Mouse (Mus musculus) right cerebral cortex, postnatal 36 days (tissue): ENCODE results near the gene Ankrd27.
A peak's percentile ranks its signal among the peaks of the same experiment; 100 is the strongest.

ENCODE experiments used
- DNase-seq, 2 experiments: peaks; one replicate each; pipeline ENCODE4 v3.0.0; 2022; ENCODE audit warnings: low spot score in 2 of 2, mixed read lengths in 1 of 2

The Ankrd27 gene

DNA sequence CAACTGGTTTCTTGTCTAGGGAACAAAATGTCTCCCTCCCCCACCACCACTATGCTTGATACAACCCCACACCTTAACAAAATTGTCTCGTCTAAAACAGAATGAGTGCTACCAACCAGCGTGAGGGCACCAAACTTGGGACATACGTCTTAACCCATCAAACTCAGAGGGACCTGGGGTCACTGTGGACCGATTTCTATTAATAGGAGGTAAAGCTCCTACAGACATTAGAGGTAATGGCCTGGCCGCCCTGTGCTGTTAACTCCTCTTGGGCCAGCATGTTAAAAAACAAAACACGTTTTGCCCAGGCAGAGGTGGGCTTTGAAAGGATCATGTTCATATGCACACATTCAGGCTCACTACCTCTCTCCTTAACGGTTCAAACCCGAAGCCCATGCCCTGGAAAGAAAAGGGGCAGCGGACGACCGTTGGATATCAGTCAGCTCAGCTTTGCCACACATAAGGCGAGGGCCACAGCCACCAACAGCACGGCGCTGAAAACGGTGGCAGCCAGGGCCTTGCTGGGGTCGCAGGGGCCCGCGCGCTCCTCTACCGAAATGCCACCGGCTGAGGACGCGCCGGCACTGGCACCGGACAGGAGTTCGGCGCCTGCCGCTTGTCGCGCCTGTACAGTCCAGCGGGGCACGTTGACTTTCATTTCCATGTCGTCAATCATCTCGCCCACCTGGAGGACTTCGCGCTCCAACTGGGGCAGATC is 1.8 kb upstream of the Ankrd27 start:
- no peak for DNase-seq

DNA sequence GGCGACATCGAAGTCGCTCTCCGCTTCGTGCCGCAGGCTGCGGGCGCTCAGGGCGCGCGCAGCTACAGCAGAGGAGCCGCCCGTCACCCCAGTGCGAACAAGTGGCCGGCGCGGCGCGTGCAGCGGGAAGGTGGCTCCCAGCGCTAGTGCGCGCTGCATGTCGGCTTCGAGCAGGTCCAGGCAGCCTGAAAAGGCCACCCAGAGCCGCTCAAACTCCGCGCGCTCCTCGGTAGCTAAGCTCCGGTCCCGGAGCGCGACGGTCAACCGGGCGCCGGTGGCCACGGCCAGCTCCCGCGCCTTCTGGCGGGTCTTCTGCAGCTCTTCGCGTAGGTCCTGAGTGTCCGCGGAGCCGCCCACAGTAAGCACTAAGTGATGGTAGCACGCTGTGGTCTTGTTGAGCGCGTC is 1.3 kb upstream of the Ankrd27 start:
- DNase-seq, result no peak

DNA sequence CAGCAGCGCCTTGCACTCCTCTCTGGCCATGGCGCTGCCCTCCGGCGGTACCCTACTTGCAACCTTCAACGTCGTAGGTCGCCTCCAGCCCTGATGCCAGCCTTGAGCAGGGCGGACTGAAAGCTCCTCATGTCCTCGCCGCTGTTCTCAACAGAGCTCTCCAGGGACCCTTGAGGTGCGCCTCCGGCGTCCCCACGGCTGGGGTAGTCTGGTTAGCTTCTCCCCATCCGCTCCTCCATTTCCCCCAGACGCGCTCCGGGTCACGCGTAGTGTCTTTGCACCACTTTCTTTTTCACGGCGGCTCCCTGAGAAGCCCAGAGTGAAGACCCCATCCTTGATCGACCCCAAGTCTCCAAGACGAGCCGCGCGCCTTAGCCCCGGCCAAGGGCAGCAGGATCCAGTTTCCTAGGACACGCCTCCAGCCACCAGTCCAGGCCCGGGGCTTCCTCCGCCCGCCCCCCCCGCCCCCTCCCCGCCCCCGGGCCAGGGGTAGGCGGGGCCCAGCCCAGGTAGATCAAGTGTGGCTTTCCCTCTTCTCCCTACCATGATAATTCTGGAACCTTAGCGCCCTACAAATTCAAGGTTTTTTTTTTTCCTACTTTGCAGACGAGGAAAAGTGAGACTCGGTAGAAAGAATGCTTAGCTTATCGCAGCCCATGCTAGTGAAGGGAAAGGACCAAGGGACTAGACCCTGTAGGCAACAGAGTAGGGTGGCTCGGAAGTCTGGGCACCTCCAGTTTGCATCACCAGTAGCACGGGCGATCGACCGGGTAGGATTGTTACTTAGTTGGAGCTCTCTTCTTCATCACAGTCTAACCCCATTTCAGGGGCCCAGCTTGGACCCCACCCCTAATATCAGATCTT is 621 bp upstream of the Ankrd27 start, which contains the start of gene Rgs9bp:
Gene Rgs9bp (minus strand): TSS at position 392 of the 864 bp plus-strand sequence.
- DNase-seq, result no peak

DNA sequence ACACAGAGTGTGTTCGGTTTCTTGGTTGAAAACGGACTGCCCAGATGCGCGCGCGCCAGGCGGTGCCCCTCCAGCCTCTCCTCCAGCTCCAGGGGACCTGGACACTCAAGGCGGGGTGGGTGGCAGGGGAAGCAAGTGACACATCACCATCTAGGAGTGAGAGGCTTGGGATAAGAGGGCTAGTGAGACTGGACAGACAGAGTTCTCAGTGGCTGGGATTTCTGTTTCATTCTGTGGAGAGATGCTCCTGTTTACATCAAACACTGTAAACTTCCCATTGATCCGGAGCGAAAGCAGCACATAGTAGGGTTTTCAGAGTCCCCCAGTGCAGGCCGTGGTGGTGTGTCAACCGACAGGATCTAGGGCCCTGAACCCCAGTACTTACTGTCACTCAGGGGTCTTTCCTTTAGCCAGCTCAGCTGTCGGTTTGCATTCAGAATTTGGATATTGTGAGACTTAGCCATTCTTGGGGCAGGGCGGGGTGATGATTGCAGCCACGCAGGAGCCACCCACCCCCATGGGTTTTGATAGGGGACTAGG is 932 bp downstream of the Ankrd27 start:
- no peak for DNase-seq

- no peak for DNase-seq
Observed at GRCm38 (mm10) chr7:35587728-35588127, 1.7 kb downstream of the Ankrd27 start.

DNA sequence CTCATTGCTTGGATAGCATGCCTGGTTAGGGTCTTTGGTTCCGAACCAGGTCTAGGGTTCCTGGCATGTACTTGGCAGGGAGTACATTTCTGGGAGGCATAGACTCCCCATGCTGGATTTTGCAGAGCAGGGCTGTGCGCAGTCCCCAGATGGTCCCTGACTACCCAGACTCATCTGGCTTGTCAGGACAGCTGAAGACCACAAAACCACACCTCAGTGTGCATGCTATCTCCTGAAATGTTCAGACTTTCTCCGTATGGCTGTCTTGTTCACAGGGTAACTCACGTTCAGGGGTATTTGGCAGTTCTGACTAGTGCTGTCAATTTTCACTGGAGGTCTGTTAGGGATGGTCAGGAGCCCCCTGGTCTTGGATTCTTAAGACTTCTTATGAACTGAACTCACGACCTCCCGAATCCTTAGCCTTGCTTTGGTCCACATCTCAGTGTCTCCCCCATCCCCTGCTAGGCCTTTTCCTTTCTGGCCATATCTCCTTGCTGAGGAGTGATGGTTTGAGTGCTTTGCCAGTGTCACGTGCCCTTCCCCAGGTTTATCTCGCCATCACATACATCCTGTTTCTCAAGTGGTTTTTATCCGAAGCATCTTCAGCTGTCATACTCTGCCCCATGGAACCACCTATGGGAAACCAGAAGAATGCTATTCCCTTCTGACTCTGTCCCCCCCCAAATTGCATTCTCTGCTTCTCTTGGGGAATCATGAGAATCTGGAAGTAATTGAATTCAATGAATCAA is 2.8 kb downstream of the Ankrd27 start:
- no peak for DNase-seq

- no peak for DNase-seq
Observed at GRCm38 (mm10) chr7:35589485-35589884, 3.4 kb downstream of the Ankrd27 start.

GRCm38 (mm10) chr7:35590731-35591191 is 4.7 kb downstream of the Ankrd27 start:
- DNase-seq, result no peak

DNA sequence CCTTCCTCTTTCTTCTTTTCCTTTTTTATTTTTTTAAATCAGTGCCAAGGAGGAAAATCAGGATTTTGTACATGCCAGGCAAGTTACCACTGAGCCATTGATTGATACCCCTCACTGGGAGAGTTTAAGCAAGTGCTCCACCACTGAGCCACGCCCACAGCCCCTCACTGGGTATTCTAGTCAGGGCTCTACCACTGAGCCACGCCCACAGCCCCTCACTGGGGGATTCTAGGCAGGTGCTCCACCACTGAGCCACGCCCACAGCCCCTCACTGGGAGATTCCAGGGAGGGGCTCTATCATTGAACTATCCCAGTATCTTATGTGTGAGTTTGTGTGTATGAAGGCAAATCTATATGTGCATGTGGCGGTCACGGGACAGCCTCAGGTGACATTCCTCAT is 8.3 kb downstream of the Ankrd27 start:
- DNase-seq, result no peak

- peak in 1 of 2 experiments; percentile 40 for DNase-seq
Observed at GRCm38 (mm10) chr7:35599492-35599891, 13.4 kb downstream of the Ankrd27 start.

DNA sequence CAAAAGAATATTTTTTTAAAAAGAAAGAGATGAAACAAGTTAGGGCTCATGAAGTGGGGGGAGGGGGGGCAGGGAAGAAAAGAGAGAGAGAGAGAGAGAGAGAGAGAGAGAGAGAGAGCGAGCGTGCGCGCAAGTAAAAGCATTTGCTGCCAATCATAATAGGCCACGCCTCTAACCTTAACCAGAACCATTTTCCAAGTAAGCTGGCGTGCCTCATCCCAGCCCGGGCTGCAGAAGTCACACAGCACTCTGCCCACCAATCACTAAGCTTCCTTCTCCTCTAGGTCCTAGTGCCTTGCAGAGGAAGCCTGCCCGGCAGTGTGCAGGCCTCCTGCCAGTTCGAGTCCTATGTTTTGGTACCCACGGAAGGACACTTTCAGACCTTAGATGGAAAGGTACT is 14.0 kb downstream of the Ankrd27 start:
- no peak for DNase-seq

GRCm38 (mm10) chr7:35601106-35601505 is 15.1 kb downstream of the Ankrd27 start:
- DNase-seq, result no peak

DNA sequence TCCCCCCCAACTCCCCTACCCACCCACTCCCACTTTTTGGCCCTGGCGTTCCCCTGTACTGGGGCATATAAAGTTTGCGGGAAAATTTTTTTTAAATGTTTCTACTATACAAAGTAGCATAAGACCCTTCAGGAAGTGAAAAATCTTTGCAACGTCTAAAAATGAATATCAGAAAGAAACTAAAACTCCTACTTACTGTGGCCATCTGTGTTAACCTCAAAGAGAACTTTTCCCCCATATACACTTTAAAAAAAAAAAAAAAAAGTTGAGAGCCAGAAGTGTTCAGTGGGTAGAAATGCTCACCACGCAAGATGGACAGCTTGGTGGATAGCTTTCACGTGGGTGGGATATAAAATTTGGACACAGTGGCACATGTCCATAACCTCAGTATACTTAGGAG is 16.7 kb downstream of the Ankrd27 start:
- DNase-seq, result no peak

- DNase-seq, result no peak
Observed at GRCm38 (mm10) chr7:35606816-35607215, 20.8 kb downstream of the Ankrd27 start.

- DNase-seq, result no peak
Observed at GRCm38 (mm10) chr7:35609245-35609644, 23.2 kb downstream of the Ankrd27 start.

DNA sequence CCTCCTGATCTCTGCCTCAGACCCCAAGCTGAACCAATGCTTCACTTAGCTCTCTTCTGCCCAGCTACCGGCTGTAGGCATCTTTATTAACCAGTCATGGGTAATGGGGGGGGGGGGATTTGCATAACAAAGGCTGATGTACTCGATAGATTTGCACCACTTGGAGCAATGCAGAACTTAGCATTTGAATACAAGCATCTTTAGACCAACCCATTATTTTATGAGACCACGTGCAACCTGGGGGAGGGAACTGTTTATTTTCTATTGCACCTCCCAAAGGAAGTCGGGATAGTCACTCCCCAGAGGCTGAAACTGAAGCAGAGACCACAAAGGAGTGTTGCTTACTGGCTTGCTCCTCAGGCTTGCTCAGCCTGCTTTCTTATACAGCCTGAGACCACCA is 31.5 kb downstream of the Ankrd27 start:
- no peak for DNase-seq

DNA sequence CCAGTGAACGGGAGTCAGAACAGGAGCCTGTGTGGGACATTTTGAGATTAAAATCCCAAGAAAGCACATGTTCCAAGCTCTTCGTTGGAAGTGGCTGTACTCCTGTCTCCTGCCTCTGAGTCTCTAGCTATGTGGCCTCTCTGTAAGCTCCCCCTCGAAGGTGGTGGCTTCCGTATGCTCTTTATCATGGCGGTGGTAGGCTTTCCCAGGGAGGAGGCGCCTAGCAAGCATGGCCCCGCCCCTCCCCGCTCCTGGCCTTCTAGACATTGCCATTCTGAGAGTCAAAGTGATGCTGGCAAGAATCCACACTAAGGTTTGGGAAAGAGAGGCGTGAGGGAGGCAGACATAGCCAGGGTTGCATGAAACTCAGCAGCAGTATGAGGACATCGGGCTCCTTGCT is 36.6 kb downstream of the Ankrd27 start:
- DNase-seq, result no peak

DNA sequence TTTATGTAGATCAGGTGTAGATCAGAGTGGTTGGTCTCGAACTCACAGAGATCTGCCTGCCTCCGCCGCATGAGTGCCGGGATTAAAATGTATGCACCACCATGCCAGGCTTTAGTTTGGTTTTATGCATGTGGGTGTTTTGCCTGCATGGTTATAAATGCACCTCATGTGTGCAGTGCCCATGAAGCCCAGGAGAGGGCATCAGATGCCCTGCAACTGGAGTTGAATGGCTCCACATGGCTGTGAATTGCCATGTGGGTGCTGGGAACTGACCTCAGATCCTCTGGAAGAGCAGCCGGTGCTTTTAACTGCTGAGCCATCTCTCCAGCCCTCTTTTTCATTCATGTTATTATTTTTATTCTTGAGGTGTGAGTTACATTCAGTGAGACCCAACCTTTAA is 40.0 kb downstream of the Ankrd27 start:
- DNase-seq, result no peak

- no peak for DNase-seq
Observed at GRCm38 (mm10) chr7:35627371-35627770, 41.3 kb downstream of the Ankrd27 start.

GRCm38 (mm10) chr7:35628496-35628895 is 42.5 kb downstream of the Ankrd27 start:
- no peak for DNase-seq

DNA sequence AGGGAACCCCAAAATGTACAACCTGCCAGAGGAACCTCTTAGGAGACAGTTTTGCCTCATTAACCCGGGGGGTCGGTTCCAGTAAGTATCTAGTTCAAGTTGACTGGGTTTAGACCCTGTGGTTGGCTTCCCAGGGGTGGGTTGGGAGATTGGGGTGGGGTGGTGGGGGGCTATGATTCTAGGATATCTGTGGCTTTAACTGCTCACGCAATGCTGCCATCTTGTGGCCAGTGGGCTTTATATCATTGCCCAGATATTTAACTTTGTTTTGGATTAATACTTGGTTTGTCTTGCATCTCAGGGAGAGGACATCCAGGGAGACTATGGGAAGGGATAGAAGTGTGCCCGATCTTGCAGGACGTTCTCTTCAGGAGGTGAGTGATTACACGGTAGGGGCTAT is 50.2 kb downstream of the Ankrd27 start:
- DNase-seq, result no peak

DNA sequence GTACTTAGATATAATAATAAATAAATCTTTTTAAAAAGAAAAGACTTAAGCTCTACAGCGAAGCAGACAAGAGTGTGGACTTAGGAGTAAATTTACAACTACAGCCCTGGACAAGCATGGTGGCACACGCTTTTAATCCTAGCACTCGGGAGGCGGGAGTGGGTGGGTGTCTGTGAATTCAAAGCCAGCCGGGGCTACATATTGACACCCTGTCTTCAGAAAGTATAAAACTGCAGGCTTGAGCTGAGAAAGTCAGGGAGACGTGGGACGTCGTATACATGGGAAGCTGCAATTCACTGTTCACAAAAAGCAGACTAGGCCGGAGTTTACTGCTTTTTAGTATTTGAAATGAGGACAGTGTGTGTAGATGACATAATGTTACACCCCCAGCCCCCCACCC is 50.8 kb downstream of the Ankrd27 start:
- DNase-seq, result peak; percentile 30 to 44
